Mouse (Mus musculus): ENCODE measurements around the gene Stum.

Gene Stum

GRCm38 (mm10) chr1:180386951-180387749, 96.2 kb downstream of the Stum start:
- DNase-seq (ENCODE audit: low spot score): peak; percentile 99

GRCm38 (mm10) chr1:180385308-180385707, 98.0 kb downstream of the Stum start:
- DNase-seq (ENCODE audit: low spot score): no peak

GRCm38 (mm10) chr1:180384486-180384885, 98.8 kb downstream of the Stum start:
- no peak for DNase-seq (ENCODE audit: low spot score)

GRCm38 (mm10) chr1:180383884-180384283, 99.4 kb downstream of the Stum start:
- DNase-seq (ENCODE audit: low spot score): no peak

Data from embryo, embryonic 10.5 days (tissue).